Mouse (Mus musculus) ovary, adult 18-20 months (tissue): Measurements from ENCODE around the gene Rftn1.
A peak's percentile ranks its signal among the peaks of the same experiment; 100 is the strongest.

Source experiments
- DNase-seq: peaks from one replicate; pipeline ENCODE4 v3.0.0; 2022; ENCODE audit warnings: low spot score, mixed read lengths

The Rftn1 gene

DNA sequence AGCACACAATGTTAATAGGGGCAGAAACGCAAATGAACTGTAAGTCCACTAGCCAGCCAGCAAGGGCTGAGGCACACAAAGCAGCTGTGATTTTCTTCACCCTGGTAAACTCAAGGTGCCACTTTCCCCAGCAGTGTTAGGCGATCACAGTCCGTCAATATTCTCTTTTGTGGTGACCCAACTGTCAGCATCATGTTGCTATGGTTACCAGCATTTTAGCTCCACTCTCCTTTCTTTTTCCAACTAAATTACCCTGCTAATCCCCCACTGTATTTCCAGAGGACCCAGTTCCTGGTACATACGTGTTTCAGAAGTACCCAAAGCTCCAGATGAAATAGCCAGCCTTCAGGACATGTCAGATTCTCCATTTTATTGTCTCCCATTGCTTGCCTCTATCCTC, 169.1 kb downstream of the Rftn1 start:
- no peak for DNase-seq

- DNase-seq = no peak
Observed at GRCm38 (mm10) chr17:50020211-50021001, 170.1 kb downstream of the Rftn1 start.

GRCm38 (mm10) chr17:50019819-50020210, 170.7 kb downstream of the Rftn1 start:
- DNase-seq = no peak

- no peak for DNase-seq
Observed at GRCm38 (mm10) chr17:50019090-50019489, 171.4 kb downstream of the Rftn1 start.

DNA sequence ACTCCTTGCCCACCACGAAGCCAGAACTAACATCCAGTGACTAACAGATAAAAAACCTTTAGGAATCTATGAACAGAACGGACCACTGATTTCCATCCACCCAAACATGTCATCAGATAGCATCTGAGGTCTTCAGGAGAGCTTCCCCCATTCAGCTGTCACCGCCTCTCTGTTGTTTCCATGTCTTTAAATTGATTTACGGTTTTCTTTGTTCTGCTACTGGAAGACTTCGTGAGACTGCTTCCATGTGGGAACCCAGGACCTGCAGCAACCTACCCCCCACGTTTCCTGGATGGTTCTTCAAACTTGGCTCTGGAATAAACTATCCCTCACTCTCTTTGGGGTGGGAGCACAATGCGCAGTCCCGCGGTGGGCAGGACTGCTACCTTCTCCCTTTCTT, 175.8 kb downstream of the Rftn1 start:
- DNase-seq = no peak

DNA sequence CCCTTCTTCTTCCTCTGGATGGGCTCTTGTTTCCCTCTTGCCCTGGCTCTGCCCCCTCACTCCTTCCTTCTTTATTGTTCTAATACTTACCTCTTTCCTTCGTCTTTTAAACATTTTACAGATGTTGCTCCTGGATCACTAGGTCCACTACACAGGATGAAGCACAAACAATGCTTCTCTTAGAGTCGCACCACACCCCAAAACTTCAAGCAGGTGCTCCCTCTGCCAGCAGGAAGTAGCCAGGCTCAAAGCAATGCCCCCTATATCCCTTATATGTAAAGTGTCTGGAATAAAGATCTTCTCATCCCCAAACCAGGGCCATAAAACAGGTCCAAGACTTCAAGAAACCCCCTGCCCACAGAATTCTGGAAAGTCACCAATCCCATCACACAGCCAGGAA, 176.6 kb downstream of the Rftn1 start:
- no peak for DNase-seq

- DNase-seq = no peak
Observed at GRCm38 (mm10) chr17:50010096-50010495, 180.4 kb downstream of the Rftn1 start.

DNA sequence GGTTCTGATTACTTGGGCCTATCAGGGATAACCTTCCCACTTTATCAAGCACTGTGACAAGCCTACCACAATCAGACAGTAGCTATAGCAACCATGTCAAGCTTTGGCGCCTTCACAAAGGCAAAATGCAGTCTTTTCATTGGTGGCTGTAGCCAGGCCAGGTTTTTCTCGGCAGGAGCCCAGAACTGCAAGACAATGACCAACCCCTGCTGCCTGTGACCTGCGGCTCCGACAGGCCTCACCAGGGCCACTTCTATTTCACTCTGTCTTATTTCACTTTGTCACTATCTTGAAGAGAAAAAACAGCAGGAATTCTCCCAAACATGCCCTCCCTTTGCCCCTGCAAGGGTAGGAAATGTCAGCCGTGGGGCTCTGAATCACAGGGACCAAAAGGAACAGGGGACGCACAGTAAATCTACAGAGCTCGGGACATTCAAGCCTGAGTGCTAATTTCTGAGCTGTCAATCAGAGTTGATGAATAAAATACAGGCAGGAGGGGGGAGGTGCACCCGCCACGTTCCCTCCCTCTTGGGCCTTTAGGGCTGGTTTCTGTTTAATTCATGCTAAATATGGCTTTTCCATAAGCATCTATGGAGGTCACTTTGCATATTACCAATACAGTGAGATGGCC, 183.6 kb downstream of the Rftn1 start:
- peak; percentile 67 for DNase-seq

- DNase-seq = no peak
Observed at GRCm38 (mm10) chr17:50006338-50006720, 184.1 kb downstream of the Rftn1 start.

- DNase-seq = no peak
Observed at GRCm38 (mm10) chr17:50003156-50003555, 187.3 kb downstream of the Rftn1 start.

DNA sequence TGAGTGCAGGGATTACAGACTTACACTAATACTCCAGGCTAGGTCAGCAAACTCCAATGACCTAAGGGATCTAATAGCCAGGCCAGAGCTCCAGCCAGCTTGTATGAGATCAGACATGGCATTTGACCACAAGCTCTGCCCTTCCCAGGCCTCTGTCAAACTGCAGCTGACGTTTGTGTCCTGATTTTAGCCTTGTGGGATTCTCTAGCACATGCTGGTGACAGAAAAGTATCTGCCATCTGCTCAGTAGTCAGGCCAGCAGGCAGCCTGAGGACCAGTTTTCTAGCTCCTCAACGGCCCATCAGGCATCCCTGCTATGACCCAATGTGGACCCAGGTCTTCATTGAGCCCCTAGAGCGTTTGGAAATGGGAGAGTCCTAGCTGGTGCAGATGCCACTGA, 188.3 kb downstream of the Rftn1 start:
- DNase-seq = no peak

DNA sequence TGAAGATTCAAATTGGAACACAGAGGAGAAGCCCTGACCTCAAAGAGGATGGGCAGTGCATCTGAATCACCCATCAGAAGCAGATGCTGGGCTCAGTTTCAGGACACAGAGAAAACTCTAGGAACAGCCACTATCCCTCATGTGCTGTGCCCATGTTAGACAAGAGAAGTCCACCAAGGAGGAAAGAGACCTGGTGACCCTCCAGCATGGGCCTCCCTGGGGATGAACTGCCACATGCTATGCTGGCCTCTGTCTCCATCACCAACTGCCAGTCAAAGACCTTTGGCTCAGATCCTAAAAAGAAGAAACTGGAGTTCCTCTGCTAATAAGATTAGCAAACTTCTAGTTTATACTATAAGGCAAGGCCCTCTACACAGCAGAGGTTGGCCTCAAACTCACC, 188.7 kb downstream of the Rftn1 start:
- no peak for DNase-seq

DNA sequence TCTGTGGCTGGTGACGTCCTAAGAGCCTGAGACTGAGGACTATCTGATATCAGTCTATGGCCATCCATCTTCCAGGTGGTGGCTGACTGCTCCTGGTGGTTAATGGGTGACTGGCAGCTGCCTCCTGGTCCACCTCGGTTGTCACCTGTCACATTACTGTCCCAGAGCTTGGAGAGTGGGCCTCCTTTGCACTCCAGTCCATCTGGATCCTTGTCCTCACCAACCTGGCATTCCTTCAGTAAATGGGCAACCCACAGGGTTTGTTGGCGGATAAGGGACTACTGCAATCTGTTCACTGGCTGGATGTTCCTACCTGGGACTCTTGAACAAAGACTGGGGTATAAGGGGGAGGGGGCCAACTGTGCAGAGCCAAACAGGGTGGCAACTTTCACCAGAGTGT, 189.9 kb downstream of the Rftn1 start:
- DNase-seq = no peak

DNA sequence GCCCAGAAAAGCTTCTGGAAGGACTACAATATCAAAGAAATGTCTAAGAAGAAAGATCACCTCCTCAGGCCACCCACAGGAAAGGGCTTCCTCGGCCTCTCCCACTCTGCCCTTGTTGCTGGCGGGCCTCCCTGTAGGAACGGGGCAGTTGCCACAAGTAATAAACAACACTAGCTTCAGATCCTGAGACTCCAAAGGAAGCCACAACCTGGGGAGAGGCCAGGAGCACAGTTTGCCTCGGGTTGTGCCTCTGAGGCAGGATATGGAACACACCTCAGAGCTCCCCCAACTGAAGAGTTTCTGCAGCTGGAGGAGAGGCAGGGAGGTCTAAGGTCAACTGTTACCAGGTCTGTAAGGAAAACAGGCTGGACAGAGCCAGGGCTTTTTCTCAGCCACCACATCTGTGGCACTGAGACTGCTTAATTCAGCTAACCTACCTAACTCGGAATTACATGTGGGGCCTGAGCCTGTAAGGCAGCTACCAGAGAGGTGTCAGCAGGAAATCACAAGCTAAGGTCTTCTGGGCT, 193.8 kb downstream of the Rftn1 start:
- no peak for DNase-seq

DNA sequence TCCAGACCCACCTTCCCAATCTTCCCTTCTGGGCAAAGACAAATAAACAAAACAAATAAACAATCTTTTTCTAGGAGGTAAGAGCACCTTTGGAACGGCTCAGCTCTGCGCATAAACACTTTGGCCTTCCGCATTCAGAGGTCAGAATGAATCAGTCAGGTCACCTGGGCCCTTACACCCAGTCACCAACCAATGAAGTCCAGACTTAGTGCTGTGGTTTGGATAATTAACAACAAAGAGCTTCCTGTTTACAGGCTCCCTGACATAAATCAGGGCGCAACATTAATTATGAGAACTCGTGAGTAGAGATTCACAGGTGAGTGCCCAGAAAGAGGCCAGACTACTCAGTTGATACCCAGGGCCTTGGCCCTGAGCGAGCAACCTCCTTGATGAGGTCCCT, 194.4 kb downstream of the Rftn1 start:
- DNase-seq = no peak

GRCm38 (mm10) chr17:49995226-49995625, 195.2 kb downstream of the Rftn1 start:
- no peak for DNase-seq

- DNase-seq = no peak
Observed at GRCm38 (mm10) chr17:49993631-49994030, 196.8 kb downstream of the Rftn1 start.

DNA sequence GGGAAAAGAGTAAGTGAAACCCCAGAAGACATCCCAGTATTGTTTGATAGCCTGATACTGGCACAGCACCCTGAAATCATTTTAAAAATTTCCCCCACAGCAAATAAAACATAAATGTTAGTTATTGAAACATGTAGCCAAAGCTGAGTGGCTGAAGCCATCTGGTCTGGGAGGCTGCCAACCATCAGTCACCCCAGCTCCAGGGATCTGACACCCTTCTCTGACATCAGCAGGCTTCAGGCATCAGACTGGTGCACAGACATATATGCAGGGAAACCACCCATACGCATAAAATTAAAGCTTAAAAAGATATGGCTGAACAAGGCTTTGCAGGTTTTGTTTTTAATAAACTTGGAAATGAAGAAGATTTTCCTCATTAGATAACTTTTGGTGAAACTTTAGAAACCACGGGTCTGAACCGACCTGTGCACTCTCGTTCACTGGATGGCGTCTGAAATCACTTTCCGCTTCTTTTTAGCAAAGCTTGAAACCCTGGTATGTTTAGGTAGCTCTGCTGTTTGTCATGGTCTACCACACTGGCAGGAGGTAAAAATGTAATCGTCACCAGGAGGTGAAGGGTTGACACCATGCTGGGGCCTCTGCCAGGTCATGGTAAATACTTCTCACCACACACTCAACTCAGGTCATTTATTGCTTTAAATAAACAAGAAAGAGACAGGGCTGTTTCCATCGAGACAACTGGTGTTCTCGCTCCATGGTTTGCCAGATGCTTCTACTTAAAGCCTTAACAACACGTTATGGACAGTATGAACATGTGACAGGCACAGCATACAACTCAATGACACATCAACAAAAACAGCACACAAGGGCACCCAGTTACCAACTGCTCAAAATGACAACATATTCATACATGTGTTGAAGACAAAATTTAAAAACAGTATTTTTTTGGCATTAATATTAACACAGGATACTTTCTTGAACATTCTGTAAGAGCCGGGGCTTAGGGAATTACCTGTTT, 197.6 kb downstream of the Rftn1 start:
- DNase-seq = no peak

DNA sequence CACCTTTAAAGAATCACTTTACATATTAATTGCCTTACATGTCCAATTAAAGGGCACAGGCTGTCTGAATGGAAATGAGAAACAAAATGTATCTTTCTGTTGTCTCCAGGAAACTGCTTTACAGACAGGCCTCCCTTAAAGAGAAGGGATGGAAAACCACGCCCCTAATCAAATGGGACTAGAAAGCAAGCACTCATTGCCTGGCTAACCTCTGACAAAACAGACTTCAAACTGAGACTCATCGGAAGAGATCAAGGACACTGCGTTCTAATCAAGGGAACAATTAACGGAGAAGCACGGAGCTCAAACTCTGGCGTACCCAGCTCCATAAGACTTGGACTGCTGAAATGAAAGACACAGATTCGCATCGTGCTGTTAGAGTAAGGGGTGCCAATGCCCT, 200.9 kb downstream of the Rftn1 start:
- no peak for DNase-seq

GRCm38 (mm10) chr17:49987095-49987494, 203.4 kb downstream of the Rftn1 start:
- no peak for DNase-seq

GRCm38 (mm10) chr17:49983478-49983877, 207.0 kb downstream of the Rftn1 start:
- no peak for DNase-seq

- DNase-seq = no peak
Observed at GRCm38 (mm10) chr17:49982611-49983390, 207.7 kb downstream of the Rftn1 start.
